Mouse (Mus musculus) heart, adult 2 months (tissue): ENCODE data around the gene Cdkl3. TPM values are rescaled to one million over a fixed set of nuclear protein-coding genes. Genes with fewer than 3 reads are reported as not detected.

Experiments used
- DNase-seq, 2 experiments: peaks; one replicate each; pipeline ENCODE4 v3.0.0; 2021
- H3K27ac ChIP-seq: fragments of 200-600 bp; 2 replicates; pipeline ENCODE4 v1.8.1; 2022
- H3K27me3 ChIP-seq: fragments of 200-500 bp; 2 replicates; pipeline ENCODE4 v1.6.1; 2012; ENCODE audit warnings: mild to moderate bottlenecking, low read length, inconsistent platforms, mixed read lengths; ENCODE audit not compliant: control insufficient read depth, insufficient read depth
- H3K36me3 ChIP-seq: fragments of 200-500 bp; 2 replicates; pipeline ENCODE4 v1.6.1; 2012; ENCODE audit warnings: low read length, inconsistent platforms; ENCODE audit not compliant: control insufficient read depth, insufficient read depth
- H3K4me1 ChIP-seq: fragments of 200-500 bp; 2 replicates; pipeline ENCODE4 v1.6.1; 2011; ENCODE audit warnings: low read length; ENCODE audit not compliant: control insufficient read depth, insufficient read depth
- H3K4me3 ChIP-seq: fragments of 200-600 bp; 2 replicates; pipeline ENCODE4 v1.8.1; 2022
- H3K79me2 ChIP-seq: fragments of 200-500 bp; replicated peaks from 2 replicates; pipeline ENCODE4 v1.6.1; 2012; ENCODE audit warnings: mild to moderate bottlenecking, inconsistent platforms, low read length, moderate library complexity, mixed read lengths; ENCODE audit not compliant: control insufficient read depth, insufficient read depth
- H3K9ac ChIP-seq: fragments of 200-500 bp; 2 replicates; pipeline ENCODE4 v1.6.1; 2012; ENCODE audit warnings: low read depth, mild to moderate bottlenecking, control low read depth, inconsistent platforms, low read length, mixed read lengths
- CTCF ChIP-seq: fragments of 200-600 bp; IDR thresholded peaks from 2 replicates; pipeline ENCODE4 v1.8.1; 2022; ENCODE audit warnings: antibody characterized with exemption, mild to moderate bottlenecking, moderate library complexity
- EP300 ChIP-seq: fragments of 200-500 bp; IDR thresholded peaks from 2 replicates; pipeline ENCODE4 v1.6.1; 2011; ENCODE audit warnings: low read depth, low read length, control low read depth; ENCODE audit not compliant: insufficient read depth
- POLR2A ChIP-seq: fragments of 200-500 bp; IDR thresholded peaks from 2 replicates; pipeline ENCODE4 v1.6.1; 2011; ENCODE audit warnings: mild to moderate bottlenecking, low read depth, low read length, control low read depth; ENCODE audit not compliant: insufficient read depth
- WGBS: fragments of 180-500 bp; shearing (Covaris S2); methylation state at CpG from one replicate; pipeline ENCODE4 v1.1.7; 2018; 5-methylcytosine and 5-hydroxymethylcytosine counted together
- intact Hi-C: fragments of 180-260 bp; cut with DNase I; formaldehyde crosslinking; loops from one replicate; pipeline ENCODE4 v1.15.1; 2025
- polyA plus RNA-seq: library from polyadenylated mRNA; depleted of rRNA; stranded (reverse); fragments of >200 nt; gene quantifications from 2 replicates; pipeline ENCODE4 v1.2.3, GENCODE M21; 2012
- total RNA-seq, 2 experiments: library from RNA; stranded (reverse); gene quantifications; 2 replicates each; pipeline ENCODE4 v1.2.3; 2021

Gene Cdkl3
- total and polyA plus RNA-seq, 3 experiments: 3.0 to 5.2 (median 4.6) TPM

DNA sequence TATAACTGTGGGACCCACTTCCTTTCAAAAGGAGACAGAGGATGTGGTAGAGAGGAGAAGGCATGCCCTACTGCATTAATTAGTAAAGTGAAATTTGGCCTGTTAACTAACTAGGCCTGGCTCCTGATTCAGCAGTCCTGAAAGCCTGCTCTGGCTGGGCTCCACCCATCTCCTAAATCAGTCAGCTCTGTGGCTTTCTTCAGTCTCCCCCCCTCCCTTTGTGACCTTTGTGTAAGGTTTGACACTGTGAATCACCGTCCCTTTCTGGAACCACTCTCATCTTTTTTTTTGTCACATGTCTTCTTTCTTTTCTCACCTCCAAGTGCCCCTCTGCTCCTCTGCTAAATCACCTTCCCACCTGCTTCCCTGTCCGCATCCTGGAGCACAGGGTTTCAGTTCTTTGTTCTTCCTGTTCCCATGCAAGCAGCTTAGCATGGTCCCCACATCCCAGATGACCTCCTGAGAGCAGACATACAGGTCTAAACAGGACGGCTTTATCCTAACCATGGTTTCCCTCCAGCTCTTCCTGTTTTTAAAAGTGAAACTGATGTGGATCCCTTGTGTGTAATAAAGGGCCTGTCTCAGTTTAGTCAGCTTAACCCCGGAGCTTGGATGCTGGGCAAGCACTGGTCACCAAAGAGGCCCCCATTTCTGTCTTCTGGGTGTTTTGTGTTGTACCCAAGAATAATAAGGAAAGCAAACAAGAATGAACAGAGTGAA lies 42.6 kb downstream of the Cdkl3 start:
- intact Hi-C loops: no loop called here

DNA sequence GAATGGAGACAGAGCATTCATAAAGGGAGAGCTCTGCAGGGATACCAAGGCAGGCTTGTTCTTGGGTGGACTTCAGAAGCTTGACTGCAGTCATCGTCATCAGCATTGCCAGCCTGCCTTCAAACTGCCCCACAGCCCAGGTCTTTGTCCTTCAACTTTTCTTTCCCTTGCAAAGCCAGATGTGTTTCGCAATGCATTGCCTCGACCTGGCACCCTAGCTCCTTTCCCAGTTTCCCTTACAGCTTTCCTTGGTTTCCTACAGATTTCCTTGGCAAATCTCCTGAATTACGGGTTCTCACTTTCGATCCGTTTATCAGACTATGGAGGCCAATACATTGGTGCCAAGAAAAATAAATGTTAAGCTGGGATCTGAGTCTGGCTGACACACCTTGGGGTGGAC lies 49.4 kb downstream of the Cdkl3 start:
- intact Hi-C loops: no loop called here
- Histone ChIP-seq H3K4me3 (no peak overlapping the region), H3K4me1 (peaks cover 4% of the 10 kb centered on the region), H3K79me2 (no peaks in the 10 kb centered on the region), H3K27ac (peak overlapping the region; percentile 52), H3K9ac (no peak overlapping the region), H3K27me3 (no peaks in the 10 kb centered on the region), H3K36me3 (no peaks in the 10 kb centered on the region)
- no peak for TF ChIP-seq POLR2A
- no peak for TF ChIP-seq EP300
- no peak for TF ChIP-seq CTCF
- 34% methylated on average over 6 of the region's 6 CpGs for WGBS
- peak in 1 of 2 experiments; percentile 30 for DNase-seq

More for the DNA sequence above, 42.6 kb downstream of the Cdkl3 start:
- TF ChIP-seq EP300 (no peak), CTCF (no peak), POLR2A (no peak)
- Histone ChIP-seq H3K36me3 (no peaks in the 10 kb centered on the region), H3K27me3 (no peaks in the 10 kb centered on the region), H3K4me1 (peaks cover 2% of the 10 kb centered on the region), H3K4me3 (no peak overlapping the region), H3K27ac (peak overlapping the region; percentile 23; the same call in 1 of the 2 replicates), H3K9ac (no peak overlapping the region), H3K79me2 (no peaks in the 10 kb centered on the region)
- DNase-seq: peak in 1 of 2 experiments; percentile 9
- WGBS: 31% methylated on average over 4 of the region's 4 CpGs

DNA sequence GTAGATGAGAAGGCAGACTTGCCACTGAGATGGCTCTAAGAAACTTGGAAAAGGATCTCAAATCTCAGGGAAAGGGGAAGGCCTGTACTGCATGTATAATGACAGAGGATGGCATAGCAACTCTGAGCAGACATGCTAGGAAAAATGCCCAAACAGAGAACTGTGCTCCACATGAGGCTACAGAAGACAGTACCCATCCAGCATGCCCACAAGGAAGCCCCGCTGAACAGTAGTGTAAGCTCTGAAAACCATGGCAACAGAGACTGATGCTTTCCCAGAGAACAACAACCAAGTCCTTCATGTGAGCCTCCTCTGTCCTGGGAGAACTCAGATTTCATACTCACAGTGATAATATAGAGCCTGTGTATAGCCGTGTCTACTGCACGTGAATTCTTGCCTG lies 50.7 kb downstream of the Cdkl3 start:
- TF ChIP-seq CTCF (no peak), EP300 (no peak), POLR2A (no peak)
- no peaks in the 10 kb centered on the region for H3K27me3 ChIP-seq
- H3K27ac ChIP-seq: no peak overlapping the region
- no peak overlapping the region for H3K4me3 ChIP-seq
- H3K9ac ChIP-seq: no peak overlapping the region
- no peaks in the 10 kb centered on the region for H3K79me2 ChIP-seq
- no peaks in the 10 kb centered on the region for H3K36me3 ChIP-seq
- WGBS: 83% methylated on average over 3 of the region's 3 CpGs
- H3K4me1 ChIP-seq: peaks cover 4% of the 10 kb centered on the region
- DNase-seq: no peak
- intact Hi-C loops: no loop called here

DNA sequence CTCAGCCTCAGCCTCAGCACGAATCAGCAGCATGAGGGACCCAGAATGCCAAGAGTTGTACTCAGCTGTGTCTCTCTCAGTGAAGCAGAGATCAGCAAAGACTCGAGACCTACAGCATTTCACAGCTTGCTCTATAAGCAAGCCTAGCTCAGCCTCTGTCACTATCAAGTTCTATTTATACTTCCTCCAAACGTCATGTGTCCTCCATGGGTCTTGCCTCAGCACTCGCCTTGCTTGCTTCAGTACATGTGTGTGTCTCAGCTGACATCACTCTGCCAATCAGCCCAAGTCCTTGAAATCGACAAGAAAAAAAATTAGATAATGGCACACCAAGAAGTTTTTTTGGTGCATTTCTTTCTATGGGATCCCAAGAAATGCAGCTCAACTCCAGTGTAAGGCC lies 52.2 kb downstream of the Cdkl3 start:
- no peaks in the 10 kb centered on the region for H3K36me3 ChIP-seq
- peaks cover 4% of the 10 kb centered on the region for H3K4me1 ChIP-seq
- H3K27me3 ChIP-seq: no peaks in the 10 kb centered on the region
- H3K27ac ChIP-seq: no peak overlapping the region; the same call in 1 of the 2 replicates
- no peak for TF ChIP-seq POLR2A
- 0 out of 2 replicates have a peak, but pooled peaks have one; percentile 27 for TF ChIP-seq EP300
- H3K4me3 ChIP-seq: no peak overlapping the region
- no peaks in the 10 kb centered on the region for H3K79me2 ChIP-seq
- no peak overlapping the region for H3K9ac ChIP-seq
- WGBS: 49% methylated on average over 5 of the region's 5 CpGs
- DNase-seq: peak in 1 of 2 experiments; percentile 10
- intact Hi-C loops: no loop called here

DNA sequence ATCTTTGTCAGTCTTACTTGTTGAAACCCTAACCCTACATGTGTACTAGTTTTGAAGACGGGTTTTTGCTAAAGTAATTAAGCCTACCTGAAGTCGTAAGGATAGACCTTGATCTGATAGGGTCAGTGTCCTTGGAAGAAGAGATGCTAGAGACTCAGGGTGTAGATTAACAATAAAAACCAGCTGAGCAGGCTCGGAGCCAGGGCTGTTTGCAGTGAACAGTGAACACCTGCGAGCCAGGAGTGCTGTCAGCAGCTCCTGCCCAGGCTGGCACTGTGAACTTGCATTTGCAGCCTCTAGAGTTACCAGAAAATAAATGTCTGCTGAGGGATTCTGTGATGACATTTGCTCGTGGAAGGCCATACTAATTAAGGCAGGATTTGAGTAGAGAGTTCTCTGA lies 55.0 kb downstream of the Cdkl3 start:
- 62% methylated on average over 5 of the region's 5 CpGs for WGBS
- intact Hi-C loops: no loop called here
- Histone ChIP-seq H3K27ac (no peak overlapping the region), H3K4me1 (peaks cover 1% of the 10 kb centered on the region; the same call in 1 of the 2 replicates), H3K27me3 (no peaks in the 10 kb centered on the region), H3K36me3 (no peaks in the 10 kb centered on the region), H3K79me2 (no peaks in the 10 kb centered on the region), H3K4me3 (no peak overlapping the region), H3K9ac (no peak overlapping the region)
- no peak for DNase-seq
- no peak for TF ChIP-seq POLR2A
- TF ChIP-seq EP300: no peak
- no peak for TF ChIP-seq CTCF

DNA sequence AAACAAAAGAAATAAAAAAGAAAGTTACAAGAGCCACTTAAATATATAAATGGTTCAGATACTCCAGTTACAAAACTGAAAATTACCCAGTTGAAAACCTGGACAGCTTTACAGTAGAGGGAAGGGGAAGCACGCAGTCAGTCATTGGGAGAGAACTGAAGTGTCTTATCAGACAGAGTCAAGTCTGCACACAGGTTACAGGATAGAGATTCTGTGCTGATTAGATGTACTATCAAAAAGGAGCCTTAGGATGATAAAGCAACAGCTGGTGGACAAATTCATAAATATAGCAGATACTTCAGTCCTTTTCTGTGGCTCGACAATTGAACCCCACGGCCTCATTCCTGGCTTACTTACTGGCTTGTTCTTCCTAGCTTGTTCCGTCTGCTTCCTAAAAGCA lies 56.3 kb downstream of the Cdkl3 start:
- DNase-seq: no peak
- Histone ChIP-seq H3K27ac (no peak overlapping the region), H3K27me3 (no peaks in the 10 kb centered on the region), H3K4me3 (no peak overlapping the region), H3K9ac (no peak overlapping the region), H3K4me1 (peaks cover 3% of the 10 kb centered on the region), H3K36me3 (no peaks in the 10 kb centered on the region), H3K79me2 (no peaks in the 10 kb centered on the region)
- no peak for TF ChIP-seq CTCF
- no peak for TF ChIP-seq EP300
- TF ChIP-seq POLR2A: no peak
- intact Hi-C loops: no loop called here
- WGBS: 86% methylated on average over 4 of the region's 4 CpGs
